In the genomic region with DNA sequence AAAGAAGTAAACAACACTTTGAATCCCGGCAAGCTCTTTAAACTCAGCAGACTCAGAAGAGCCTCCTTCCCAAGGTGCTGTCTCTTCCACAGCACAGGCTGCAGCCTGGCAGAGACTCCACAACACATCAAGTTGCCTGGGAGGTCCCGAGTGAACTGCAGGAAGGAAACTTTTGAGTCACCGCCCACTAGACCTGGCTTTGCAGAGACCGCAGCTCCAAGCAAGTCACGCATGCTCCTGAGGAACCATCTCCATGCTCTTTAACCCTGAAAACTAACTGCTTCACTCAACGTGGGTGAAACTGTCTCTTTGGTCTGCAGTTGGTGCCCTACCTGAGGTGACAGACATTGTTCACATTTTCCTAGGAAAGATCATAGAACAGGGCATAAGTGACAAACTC, we compare ENCODE assay signal across 16 mouse cellular contexts.
"Had no signal": no experiment of that assay in that cellular context is flagged by ENCODE, and none has a peak within 500 bp of the region (broad histone marks: within the 10 kb centered on the region; RNA-seq: fewer than 3 reads in every experiment).

No protein-coding gene starts in this region.

- H3K4me3 ChIP-seq: limb, embryonic 12.5 days; liver, embryonic 13.5 days; lung, embryonic 15.5 days; midbrain, embryonic 10.5 days; neural tube, embryonic 12.5 days; stomach, embryonic 15.5 days had no signal

- H3K27ac ChIP-seq: limb, embryonic 12.5 days; liver, embryonic 13.5 days; lung, embryonic 15.5 days; midbrain, embryonic 10.5 days; neural tube, embryonic 12.5 days; stomach, embryonic 15.5 days had no signal

- H3K4me1 ChIP-seq: limb, embryonic 12.5 days; liver, embryonic 13.5 days; lung, embryonic 15.5 days; midbrain, embryonic 10.5 days; neural tube, embryonic 12.5 days; stomach, embryonic 15.5 days had no signal

- H3K27me3 ChIP-seq: limb, embryonic 12.5 days; liver, embryonic 13.5 days; lung, embryonic 15.5 days; neural tube, embryonic 12.5 days; stomach, embryonic 15.5 days had no signal

- DNase-seq: kidney, adult 18-20 months; kidney, postnatal 25 days; layer of hippocampus, adult 9-11 months; layer of hippocampus, postnatal 36 days; liver; liver, embryonic 13.5 days; liver, postnatal 0 days; lung, postnatal 4 days; midbrain, embryonic 14.5 days; thymus, adult 2 months; thymus, postnatal 25 days had no signal

- H3K9ac ChIP-seq: limb, embryonic 12.5 days; liver, embryonic 13.5 days; liver, postnatal 0 days; lung, embryonic 15.5 days; neural tube, embryonic 12.5 days; stomach, embryonic 15.5 days had no signal

- H3K4me2 ChIP-seq: limb, embryonic 12.5 days; liver, embryonic 13.5 days; lung, embryonic 15.5 days; neural tube, embryonic 12.5 days; stomach, embryonic 15.5 days had no signal

- ATAC-seq: liver, postnatal 0 days had no signal

- H3K36me3 ChIP-seq: liver, embryonic 13.5 days; lung, embryonic 15.5 days; midbrain, embryonic 10.5 days; neural tube, embryonic 12.5 days; stomach, embryonic 15.5 days had no signal

- H3K9me3 ChIP-seq: limb, embryonic 12.5 days; liver, embryonic 13.5 days; lung, embryonic 15.5 days; midbrain, embryonic 10.5 days; neural tube, embryonic 12.5 days; stomach, embryonic 15.5 days had no signal
